Mouse (Mus musculus) left cerebral cortex, adult 2 months (tissue): ENCODE measurements around the gene Cyfip2. TPM values are rescaled to one million over a fixed set of nuclear protein-coding genes. Genes with fewer than 3 reads are reported as not detected.

Experiments used
- DNase-seq, 2 experiments: peaks; one replicate each; pipeline ENCODE4 v3.0.0; 2021 to 2022; ENCODE audit warnings: low spot score in 2 of 2, mixed read lengths in 1 of 2; ENCODE audit errors: extremely low spot score in 1 of 2
- H3K27ac ChIP-seq: fragments of 200-600 bp; 2 replicates; pipeline ENCODE4 v1.8.1; 2022
- H3K4me3 ChIP-seq: fragments of 200-600 bp; 2 replicates; pipeline ENCODE4 v1.8.1; 2022
- CTCF ChIP-seq: fragments of 200-600 bp; IDR thresholded peaks from 2 replicates; pipeline ENCODE4 v1.8.1; 2022; ENCODE audit warnings: antibody characterized with exemption, mild to moderate bottlenecking, moderate library complexity
- intact Hi-C: fragments of 180-260 bp; cut with DNase I; formaldehyde crosslinking; loops from one replicate; pipeline ENCODE4 v1.15.1; 2025
- total RNA-seq, 2 experiments: library from RNA; stranded (reverse); gene quantifications; 2 replicates each; pipeline ENCODE4 v1.2.3; 2021

Cyfip2 gene
- total RNA-seq, 2 experiments from 2014 or later = 606 to 614 TPM

DNA sequence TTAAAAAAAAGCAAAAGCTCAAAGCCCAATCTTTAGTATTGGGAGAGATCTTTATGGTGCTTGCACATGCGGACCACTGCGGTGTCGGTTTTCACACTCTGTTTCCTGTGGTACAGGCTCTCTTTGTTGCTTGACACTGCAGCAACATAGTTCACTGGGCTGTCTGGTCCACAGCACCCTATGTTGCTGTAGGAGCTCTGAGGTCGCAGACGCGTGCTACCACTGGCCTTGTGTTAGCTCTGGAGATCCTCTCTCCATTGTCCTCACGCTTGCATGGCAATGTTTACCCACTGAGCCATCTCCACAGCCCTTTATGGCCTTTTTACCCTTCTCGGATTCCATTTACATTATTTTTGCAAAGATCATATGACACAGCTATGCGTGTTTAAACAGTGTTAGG is 43.3 kb downstream of the Cyfip2 start:
- TF ChIP-seq CTCF = no peak
- H3K4me3 ChIP-seq = no peak overlapping the region
- no peak for DNase-seq
- H3K27ac ChIP-seq = no peak overlapping the region
- intact Hi-C loops = loop anchor here (1.0 to 10.0 kb wide), 2 partner anchors 162 to 365 kb away; no protein-coding TSS in a partner anchor

DNA sequence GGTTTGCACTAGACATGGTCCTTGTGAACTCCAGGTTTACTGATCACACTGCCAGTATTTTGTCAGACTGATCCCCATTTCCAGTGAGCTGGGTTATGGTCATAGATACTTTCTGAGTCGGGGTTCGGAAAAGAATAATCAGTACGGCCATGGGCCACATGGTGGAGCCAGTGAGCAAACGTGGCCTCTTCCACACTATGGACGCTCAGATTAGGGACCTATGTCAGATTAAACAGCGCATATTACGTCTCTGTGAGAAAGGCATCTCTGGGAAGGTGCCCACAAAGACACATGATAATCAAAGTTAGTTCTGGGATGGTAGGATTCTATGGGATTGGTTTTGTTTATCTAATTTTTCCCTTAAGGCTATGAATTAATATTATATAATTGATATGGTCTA is 43.7 kb downstream of the Cyfip2 start:
- Histone ChIP-seq H3K4me3 (no peak overlapping the region), H3K27ac (no peak overlapping the region)
- intact Hi-C loops = loop anchor here (1.0 to 10.0 kb wide), 2 partner anchors 162 to 366 kb away; no protein-coding TSS in a partner anchor
- peak; percentile 82 for TF ChIP-seq CTCF
- DNase-seq = peak; percentile 52 to 69

DNA sequence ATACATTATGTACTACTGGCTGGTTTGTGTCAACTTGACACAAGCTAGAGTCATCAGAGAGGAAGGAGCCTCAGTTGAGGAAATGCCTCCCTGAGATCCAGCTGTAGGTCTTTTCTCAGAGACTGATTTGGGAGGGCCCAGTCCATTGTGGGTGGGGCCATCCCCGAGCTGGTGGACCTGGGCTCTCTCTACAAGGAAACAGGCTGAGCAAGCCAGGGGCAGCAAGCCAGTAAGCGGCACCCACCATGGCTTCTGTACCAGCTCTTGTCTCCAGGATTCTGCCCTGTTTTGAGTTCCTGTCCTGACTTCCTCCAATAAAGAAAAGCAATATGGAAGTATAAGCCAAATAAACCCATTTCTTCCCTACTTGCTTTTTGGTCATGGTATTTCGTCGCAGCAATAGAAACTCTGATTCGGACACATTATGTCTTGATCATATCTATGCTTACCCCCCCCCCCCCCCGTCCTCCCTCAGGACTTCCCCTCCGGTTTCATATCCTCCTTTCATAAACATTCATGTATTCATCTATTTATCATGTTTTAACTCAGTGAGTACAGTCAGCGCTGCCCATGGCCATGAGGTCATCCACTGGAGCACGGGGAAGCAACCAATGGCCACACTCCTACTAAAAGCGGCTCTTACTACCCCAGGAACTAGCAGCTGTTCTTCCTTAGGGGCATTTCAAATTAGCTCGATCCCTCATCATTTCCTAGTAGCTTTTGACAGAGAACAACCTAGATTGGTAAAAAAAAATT is 47.5 kb downstream of the Cyfip2 start:
- intact Hi-C loops = loop anchor here (10.0 kb wide), 1 partner anchor 370 kb away; no protein-coding TSS in a partner anchor
- no peak overlapping the region for H3K27ac ChIP-seq
- DNase-seq = no peak
- H3K4me3 ChIP-seq = no peak overlapping the region
- TF ChIP-seq CTCF = no peak

DNA sequence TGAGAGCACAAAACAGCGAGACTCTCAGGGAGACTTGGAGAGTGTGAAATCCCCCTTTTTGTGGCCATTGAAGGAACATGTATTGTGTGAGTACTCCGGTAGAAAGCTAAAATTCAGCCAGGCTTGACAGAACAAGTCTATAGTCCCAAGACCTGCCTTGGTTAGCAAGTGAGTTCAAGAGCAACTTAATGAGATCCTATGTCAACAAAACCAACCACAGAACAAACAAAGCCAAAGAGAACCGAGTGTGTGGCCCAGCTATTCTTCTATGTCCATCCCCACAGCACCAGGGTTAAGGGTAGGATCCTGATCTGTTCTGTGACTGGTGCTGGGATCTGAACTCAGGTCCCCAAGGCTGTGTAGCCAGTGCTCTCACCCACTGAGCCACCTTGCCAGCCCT is 48.1 kb downstream of the Cyfip2 start:
- Histone ChIP-seq H3K4me3 (no peak overlapping the region), H3K27ac (no peak overlapping the region)
- TF ChIP-seq CTCF = no peak
- intact Hi-C loops = loop anchor here (10.0 kb wide), 1 partner anchor 370 kb away; no protein-coding TSS in a partner anchor
- no peak for DNase-seq

DNA sequence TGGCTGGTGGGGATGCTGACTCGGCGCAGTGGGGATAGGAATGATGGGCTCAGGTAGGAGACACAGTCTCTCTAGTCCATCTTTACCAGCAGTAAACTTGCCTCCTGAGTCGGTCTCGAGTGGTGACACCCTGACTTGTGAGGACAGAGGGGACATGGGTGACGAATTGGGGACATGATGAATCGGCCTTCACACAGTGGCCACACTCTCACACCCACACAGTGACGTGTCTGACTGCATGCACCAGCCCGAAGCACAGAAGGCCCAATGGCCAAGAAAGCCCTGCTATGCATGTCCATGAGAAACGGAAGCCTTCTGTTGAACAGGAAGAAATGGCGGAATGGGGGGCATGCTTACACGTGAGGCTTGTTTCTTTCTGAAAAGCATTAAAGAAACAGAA is 49.4 kb downstream of the Cyfip2 start:
- no peak for TF ChIP-seq CTCF
- no peak overlapping the region for H3K27ac ChIP-seq
- intact Hi-C loops = loop anchor here (10.0 kb wide), 1 partner anchor 372 kb away; no protein-coding TSS in a partner anchor
- H3K4me3 ChIP-seq = no peak overlapping the region
- DNase-seq = no peak

GRCm38 (mm10) chr11:46262854-46263253 is 49.8 kb downstream of the Cyfip2 start:
- no peak for TF ChIP-seq CTCF
- intact Hi-C loops = loop anchor here (10.0 kb wide), 1 partner anchor 372 kb away; no protein-coding TSS in a partner anchor
- DNase-seq = no peak
- H3K27ac ChIP-seq = no peak overlapping the region
- H3K4me3 ChIP-seq = no peak overlapping the region

DNA sequence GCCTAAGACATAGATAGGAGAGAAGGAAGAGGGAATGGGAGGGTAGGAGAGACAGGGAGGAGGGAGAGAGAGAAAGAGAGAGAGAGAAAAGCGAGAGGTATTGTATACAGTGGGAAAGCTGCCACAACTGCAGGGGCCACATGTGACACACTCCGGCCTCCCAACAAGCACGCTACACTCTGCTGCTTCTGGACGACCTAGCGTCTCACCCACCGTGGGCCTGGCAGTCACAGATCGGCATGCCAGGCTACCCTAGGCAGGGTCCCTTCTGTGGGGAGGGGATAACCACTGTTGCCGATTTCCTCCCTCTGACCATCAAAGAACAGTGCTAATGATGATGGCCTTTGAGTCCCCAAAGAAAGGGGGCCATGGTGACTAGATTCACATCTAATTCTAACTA is 53.9 kb downstream of the Cyfip2 start:
- no peak for TF ChIP-seq CTCF
- Histone ChIP-seq H3K27ac (no peak overlapping the region), H3K4me3 (no peak overlapping the region)
- intact Hi-C loops = no loop called here
- no peak for DNase-seq

- TF ChIP-seq CTCF = peak; percentile 53
- Histone ChIP-seq H3K27ac (no peak overlapping the region), H3K4me3 (no peak overlapping the region)
- DNase-seq = no peak
- intact Hi-C loops = no loop called here
These were observed 54.5 kb downstream of the Cyfip2 start for GRCm38 (mm10) chr11:46258207-46258606.

DNA sequence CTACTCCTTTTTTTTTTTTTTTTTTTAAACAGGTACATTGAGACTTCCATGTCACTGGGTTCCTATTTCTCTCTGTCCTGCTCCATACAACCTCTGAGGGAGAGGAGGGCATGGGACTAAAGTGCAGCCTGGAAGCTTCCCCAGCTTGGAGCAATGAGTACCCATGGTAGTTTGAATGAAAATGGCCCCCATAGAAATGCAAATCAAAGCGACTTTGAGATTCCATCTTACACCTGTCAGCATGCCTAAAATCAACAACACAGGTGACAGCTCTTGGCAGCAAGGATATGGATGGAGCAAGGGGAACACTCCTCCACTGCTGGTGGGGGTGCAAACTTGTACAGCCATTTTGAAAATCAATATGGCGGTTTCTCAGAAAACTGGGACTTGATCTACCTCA is 57.4 kb downstream of the Cyfip2 start:
- no peak overlapping the region for H3K27ac ChIP-seq
- DNase-seq = no peak
- no peak overlapping the region for H3K4me3 ChIP-seq
- no peak for TF ChIP-seq CTCF
- intact Hi-C loops = no loop called here

GRCm38 (mm10) chr11:46251994-46252393 is 60.7 kb downstream of the Cyfip2 start:
- intact Hi-C loops = no loop called here
- H3K27ac ChIP-seq = no peak overlapping the region
- peak; percentile 72 for DNase-seq
- TF ChIP-seq CTCF = peak; percentile 99
- no peak overlapping the region for H3K4me3 ChIP-seq

DNA sequence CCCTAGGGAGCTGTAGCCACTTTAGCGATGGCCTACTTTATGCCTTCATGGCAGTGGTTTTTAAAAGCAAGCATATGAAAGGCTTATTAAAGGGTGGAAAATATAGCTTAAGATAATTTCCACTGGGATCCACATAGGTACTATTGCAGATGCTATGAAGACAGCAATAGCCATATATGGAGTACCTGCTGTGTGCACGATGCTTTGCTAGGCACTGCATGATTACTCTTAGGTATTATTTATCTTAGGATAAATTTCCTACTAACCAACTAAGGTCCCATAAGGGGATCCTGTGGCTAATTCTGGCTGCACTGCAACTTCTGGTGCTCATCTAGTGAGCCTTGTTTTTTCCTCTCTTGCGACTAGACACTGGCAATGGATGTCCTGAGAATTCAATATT is 64.3 kb downstream of the Cyfip2 start:
- Histone ChIP-seq H3K4me3 (no peak overlapping the region), H3K27ac (no peak overlapping the region)
- no peak for DNase-seq
- TF ChIP-seq CTCF = no peak
- intact Hi-C loops = no loop called here

DNA sequence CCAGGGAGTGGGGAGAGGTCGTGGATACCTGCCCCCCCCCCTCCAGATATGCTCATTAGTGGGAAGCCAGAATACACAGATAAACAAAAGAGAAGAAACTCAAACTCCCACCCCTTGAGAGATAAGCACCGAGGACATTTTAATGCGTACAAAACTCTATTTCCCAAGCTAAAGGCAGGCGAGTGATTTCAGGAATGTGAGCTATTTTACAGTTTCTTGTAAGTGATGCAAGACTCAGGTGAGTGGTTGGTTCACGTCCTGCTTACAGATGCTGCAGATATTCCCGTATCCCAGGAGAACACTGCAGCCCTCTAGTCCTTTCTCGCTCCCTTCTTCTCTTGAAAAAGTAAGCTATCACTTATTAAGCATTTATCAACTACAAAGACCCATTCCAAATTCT is 66.3 kb downstream of the Cyfip2 start:
- no peak overlapping the region for H3K27ac ChIP-seq

GRCm38 (mm10) chr11:46245926-46246325 is 66.7 kb downstream of the Cyfip2 start:
- TF ChIP-seq CTCF = no peak
- DNase-seq = peak in 1 of 2 experiments; percentile 50
- no peak overlapping the region for H3K27ac ChIP-seq
- intact Hi-C loops = no loop called here
- H3K4me3 ChIP-seq = no peak overlapping the region

More for the DNA sequence above, 66.3 kb downstream of the Cyfip2 start:
- H3K4me3 ChIP-seq = no peak overlapping the region
- intact Hi-C loops = no loop called here
- no peak for TF ChIP-seq CTCF
- no peak for DNase-seq
